Mouse (Mus musculus) olfactory bulb, adult 2 months (tissue): ENCODE data around the gene Gm34302.

Source experiments
- CTCF ChIP-seq: fragments of 200-500 bp; IDR thresholded peaks from 2 replicates; pipeline ENCODE4 v1.5.1; 2012; ENCODE audit warnings: low read depth, mild to moderate bottlenecking, low read length, moderate library complexity; ENCODE audit not compliant: insufficient read depth
- POLR2A ChIP-seq: fragments of 200-500 bp; IDR thresholded peaks from 2 replicates; pipeline ENCODE4 v1.6.1; 2012; ENCODE audit warnings: mild to moderate bottlenecking, low read depth, low read length, moderate library complexity; ENCODE audit not compliant: insufficient read depth

- TF ChIP-seq POLR2A (no peak), CTCF (no peak)
Observed at GRCm38 (mm10) chr3:63483726-63484125, at the start of gene Gm34302.
